Mouse (Mus musculus): ENCODE data around the gene Rad51b.

Gene Rad51b

DNA sequence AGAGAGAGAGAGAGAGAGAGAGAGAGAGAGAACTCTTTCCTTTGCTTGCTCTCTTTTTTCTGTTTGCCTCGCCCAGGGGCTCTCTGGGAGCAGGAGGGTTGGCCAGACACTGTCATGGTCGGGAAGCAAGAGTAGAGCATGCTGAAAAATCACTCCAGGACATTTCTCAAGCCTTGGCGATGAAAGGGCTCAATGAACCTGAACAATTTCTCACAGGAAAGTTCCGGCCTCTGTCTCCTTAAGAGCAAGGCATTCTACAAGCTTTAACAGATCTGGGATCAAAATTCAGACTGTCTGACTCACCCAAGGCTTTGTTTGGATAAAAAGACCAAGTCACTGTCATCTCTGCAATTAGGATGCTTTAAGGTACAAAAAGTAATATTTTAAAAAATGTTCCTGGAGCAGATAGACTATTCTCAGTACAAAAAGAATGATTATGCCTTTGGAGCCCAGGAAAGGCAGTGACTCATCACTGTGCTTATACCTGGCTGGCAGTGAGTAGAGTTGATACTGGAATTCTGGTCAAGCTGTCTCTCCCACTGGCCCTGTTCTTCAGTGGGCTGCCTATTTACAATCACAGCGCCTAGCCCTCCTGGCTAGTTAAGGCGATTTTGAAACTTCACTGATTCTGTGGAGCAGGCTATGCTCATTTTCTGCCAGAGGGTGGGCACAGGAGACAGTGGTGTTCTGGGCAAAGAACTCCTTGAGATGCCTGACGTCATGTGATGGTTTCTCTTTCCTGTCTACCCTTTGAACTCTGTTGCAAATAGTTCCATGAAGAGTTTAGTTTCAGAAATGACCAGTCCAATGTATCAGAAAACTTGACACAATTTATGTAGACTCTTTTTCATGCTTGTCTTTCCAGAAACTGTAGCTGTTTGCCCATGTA lies 352.0 kb downstream of the Rad51b start:
- DNase-seq (ENCODE audit: low spot score): no peak

DNA sequence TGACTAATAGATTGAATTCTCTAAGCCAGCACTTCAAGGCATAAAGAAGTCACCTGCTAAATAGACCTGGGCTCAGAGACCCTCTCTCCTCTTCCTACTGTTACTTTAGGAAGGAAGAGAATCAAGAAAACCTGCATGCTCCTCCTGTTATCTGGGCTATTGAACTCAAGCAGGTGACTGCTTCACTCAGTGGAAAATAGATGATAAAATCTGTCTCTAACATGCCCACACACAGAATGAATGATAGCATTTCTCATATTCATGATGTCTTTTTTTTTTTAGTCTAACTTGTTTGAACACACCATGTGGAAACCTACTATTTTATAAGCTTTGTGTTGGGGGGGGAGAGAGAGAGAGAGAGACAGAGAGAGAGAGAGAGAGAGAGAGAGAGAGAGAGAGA lies 352.7 kb downstream of the Rad51b start:
- no peak for DNase-seq (ENCODE audit: low spot score)

- DNase-seq (ENCODE audit: low spot score): no peak
These were observed 358.1 kb downstream of the Rad51b start for GRCm38 (mm10) chr12:79655138-79655537.

- DNase-seq (ENCODE audit: low spot score): no peak
These were observed 361.8 kb downstream of the Rad51b start for GRCm38 (mm10) chr12:79658861-79659260.

- no peak for DNase-seq (ENCODE audit: low spot score)
These were observed 364.2 kb downstream of the Rad51b start for GRCm38 (mm10) chr12:79661270-79661669.

- peak; percentile 66 for DNase-seq (ENCODE audit: low spot score)
These were observed 366.2 kb downstream of the Rad51b start for GRCm38 (mm10) chr12:79663131-79663892.

- DNase-seq (ENCODE audit: low spot score): no peak
These were observed 367.0 kb downstream of the Rad51b start for GRCm38 (mm10) chr12:79663893-79664574.

GRCm38 (mm10) chr12:79674846-79675439 lies 377.9 kb downstream of the Rad51b start:
- no peak for DNase-seq (ENCODE audit: low spot score)

- DNase-seq (ENCODE audit: low spot score): peak; percentile 77
These were observed 378.5 kb downstream of the Rad51b start for GRCm38 (mm10) chr12:79675440-79676176.

DNA sequence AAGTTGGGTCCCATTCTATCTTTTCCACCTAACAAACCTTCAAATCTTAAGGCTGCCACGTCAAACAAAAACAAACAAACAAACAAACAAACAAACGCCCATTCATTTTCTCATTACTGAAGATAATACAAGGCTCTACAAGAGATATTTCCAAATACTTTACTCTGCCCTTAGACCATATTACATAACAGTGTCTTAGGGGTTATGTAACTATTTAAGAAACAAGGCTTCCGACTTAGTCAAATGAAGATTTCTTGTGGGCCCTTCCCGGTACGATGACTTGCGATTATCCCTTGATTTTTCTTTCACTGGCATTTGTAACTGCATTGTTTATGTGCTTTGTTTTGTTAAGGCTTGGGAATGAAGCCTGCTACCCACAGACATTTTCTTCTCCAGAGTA lies 379.2 kb downstream of the Rad51b start:
- DNase-seq (ENCODE audit: low spot score): no peak

DNA sequence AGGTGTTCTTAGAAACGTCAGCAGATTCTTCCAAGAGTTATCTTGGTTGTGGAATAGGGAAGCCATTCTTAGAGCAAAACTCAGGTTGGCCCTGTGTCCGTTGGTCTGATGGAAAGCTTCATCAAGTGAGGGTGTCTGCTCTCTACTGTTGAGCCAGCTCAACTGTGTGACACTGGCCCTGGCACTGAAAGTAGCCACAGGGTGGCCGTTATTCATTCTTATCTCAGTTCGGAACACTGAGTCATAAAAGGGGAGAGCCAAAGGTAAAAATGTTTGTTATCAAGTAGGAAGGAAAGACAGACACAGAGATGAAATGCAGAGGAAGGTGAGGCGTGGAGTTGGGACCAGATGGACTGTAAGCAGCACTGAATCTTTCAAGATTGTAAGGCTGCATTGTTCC lies 379.8 kb downstream of the Rad51b start:
- DNase-seq (ENCODE audit: low spot score): no peak

DNA sequence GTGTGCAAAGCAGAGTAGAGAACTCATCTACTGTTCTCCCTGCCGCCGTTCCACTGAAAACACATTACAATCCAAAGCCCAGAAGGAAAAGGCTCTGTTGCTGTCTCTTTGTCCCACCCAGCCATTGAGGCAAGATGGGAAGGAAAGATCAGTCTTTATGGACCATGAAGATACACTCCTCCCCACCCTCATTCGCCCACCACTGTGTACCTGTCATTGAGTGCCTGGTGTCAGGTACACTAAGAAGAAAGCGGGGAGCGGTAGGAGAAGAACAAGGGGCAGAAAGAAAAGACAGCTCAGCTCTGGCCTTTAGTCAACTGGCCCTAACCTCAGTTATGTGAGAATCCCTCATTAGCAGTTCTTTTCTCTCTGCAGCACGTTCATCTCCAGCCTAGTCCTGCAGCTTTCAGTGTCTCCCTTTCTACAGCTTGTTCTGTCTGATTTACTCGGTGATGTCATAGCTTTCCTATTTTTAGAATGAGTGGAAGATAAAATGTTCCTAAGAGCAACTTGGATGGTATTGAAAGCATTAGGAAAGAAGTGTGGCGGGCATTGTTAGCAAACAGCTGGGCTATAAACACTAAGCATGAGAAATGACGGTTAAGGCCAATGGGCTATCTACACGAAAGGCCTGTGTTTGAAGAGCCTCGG lies 382.3 kb downstream of the Rad51b start:
- DNase-seq (ENCODE audit: low spot score): no peak

DNA sequence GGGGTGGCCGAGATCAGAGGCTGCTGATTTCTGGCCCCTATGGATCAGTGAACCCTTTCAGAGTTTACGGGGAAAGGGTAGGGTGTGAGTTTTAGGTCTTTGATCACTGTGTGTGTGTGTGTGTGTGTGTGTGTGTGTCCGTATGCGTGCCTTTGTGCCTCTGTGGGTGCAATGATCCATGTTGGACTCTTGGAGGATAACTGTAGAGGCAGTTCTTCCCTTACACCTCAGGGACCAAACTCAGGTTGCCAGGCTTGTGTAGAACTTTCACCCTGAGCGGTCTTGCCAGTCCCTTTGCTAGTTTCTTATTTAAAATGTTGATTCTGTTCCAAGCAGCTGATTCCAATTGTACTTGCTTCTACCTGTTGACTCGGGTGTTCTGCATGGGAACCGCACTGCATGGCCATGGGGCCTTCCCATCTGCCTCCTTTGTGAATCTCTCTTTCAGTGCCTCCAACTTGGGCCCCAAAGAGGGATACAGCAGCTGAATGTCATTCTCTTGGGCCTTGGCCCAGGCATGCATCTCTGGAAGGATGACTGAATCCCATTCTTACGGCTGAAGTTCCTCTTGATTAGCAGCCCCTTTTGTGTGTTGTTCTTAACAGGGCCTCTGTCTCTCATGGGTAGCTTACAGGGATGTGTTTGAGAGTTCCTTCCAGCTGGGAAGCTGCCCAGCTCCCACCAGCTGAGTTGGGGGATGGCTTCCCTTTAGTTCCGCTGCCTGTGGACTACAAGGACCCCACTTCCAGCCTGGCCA lies 383.0 kb downstream of the Rad51b start:
- no peak for DNase-seq (ENCODE audit: low spot score)

- DNase-seq (ENCODE audit: low spot score): no peak
These were observed 383.6 kb downstream of the Rad51b start for GRCm38 (mm10) chr12:79680698-79681072.

GRCm38 (mm10) chr12:79681571-79681970 lies 384.5 kb downstream of the Rad51b start:
- DNase-seq (ENCODE audit: low spot score): no peak

DNA sequence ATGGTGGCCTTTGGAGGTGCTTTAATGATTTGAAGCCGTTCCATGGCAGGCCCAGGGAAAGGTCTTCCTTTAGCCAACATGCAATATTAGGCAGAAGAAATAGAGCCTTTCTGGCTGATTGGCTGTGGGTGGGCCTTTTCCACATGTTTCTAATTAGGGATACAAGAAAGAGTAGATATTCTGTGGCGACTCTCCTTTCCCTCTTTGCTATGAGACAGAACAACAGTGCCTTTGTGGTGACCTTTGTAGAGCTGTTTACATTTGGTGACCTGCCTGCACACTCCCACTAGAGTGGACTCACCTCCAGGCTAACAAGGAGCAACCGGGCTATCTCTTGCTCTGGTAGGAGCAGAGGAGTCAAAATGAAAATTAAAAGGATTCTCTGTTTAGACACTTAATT lies 386.3 kb downstream of the Rad51b start:
- DNase-seq (ENCODE audit: low spot score): no peak

DNA sequence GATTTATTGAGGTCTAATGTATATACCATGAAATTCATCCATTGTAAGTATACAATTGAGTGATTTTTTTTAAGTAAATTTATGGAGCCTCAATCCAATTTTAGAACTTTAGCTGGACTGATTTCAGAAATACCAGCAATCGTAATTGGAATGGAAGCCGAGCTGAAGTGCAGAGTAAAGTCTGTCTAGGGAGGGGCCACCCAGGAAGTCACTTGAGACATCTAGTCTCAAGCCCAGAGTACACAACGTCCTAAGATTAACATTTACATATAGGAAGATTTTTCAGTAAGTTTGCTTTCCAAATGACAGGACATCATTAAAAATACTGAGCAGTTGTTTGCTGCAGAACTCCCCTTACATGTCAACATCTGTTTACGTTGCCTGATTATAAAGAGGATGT lies 386.7 kb downstream of the Rad51b start:
- no peak for DNase-seq (ENCODE audit: low spot score)

GRCm38 (mm10) chr12:79684338-79684737 lies 387.3 kb downstream of the Rad51b start:
- DNase-seq (ENCODE audit: low spot score): no peak

GRCm38 (mm10) chr12:79686594-79687325 lies 389.7 kb downstream of the Rad51b start:
- DNase-seq (ENCODE audit: low spot score): no peak
